In the genomic region with DNA sequence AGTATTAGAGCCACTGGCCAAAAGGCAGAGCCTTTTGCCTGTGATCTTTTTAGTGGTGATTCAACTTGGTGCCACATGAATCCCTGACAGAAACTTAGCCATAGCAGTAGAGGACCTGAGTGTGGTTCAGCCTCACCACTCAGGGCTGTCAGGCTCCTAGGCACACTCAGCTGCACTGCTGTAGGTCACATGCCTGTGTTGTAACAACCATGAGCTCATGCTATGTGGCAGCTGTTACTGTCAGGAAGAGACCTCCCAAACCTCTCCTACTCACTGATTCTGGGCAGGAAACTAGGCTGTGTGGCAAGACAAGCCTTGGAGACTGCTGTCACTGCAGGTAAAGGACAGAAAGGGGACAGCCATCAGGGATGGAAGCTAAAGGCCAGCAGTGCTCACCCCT, we compare ENCODE assay signal across 9 mouse cellular contexts.
DNase-seq lines count a peak whose midpoint lies in the region; ATAC-seq lines count a peak whose summit lies in the region.
"Had no signal": no experiment of that assay in that cellular context is flagged by ENCODE, and none has a peak within 500 bp of the region (broad histone marks: within the 10 kb centered on the region; RNA-seq: fewer than 3 reads in every experiment).

No protein-coding gene starts in this region.

- no peaks in the 10 kb centered on the region for H3K9me3 ChIP-seq in midbrain, embryonic 11.5 days (ENCODE audit: control insufficient read depth, low read length)
- no peaks in the 10 kb centered on the region for H3K9me3 ChIP-seq in midbrain, embryonic 10.5 days (replicated peaks)
- H3K9me3 ChIP-seq in lung, embryonic 15.5 days, result no peaks in the 10 kb centered on the region
- H3K9me3 ChIP-seq in hindbrain, embryonic 11.5 days (ENCODE audit: control insufficient read depth, low read length), result no peaks in the 10 kb centered on the region

- H3K27ac ChIP-seq in midbrain, embryonic 11.5 days (ENCODE audit: low read depth, low read length), result no peak overlapping the region
- H3K27ac ChIP-seq in midbrain, embryonic 10.5 days (replicated peaks), result no peak overlapping the region
- no peak overlapping the region for H3K27ac ChIP-seq in lung, embryonic 15.5 days
- no peak overlapping the region for H3K27ac ChIP-seq in hindbrain, embryonic 11.5 days (ENCODE audit: low read depth, low read length)

- no peak overlapping the region for H3K4me2 ChIP-seq in midbrain, embryonic 11.5 days
- no peak overlapping the region for H3K4me2 ChIP-seq in lung, embryonic 15.5 days
- H3K4me2 ChIP-seq in hindbrain, embryonic 11.5 days (replicated peaks; ENCODE audit: low read depth, low read length), result no peak overlapping the region

- no peaks in the 10 kb centered on the region for H3K27me3 ChIP-seq in midbrain, embryonic 11.5 days (ENCODE audit: control insufficient read depth, insufficient read depth, low read length)
- H3K27me3 ChIP-seq in midbrain, embryonic 10.5 days (ENCODE audit: low read depth, poor library complexity, severe bottlenecking), result no peaks in the 10 kb centered on the region
- no peaks in the 10 kb centered on the region for H3K27me3 ChIP-seq in lung, embryonic 15.5 days
- H3K27me3 ChIP-seq in hindbrain, embryonic 11.5 days (ENCODE audit: control insufficient read depth, insufficient read depth, low read length), result no peaks in the 10 kb centered on the region

- peak; percentile 43 to 73 for DNase-seq in adrenal gland, adult (ENCODE audit: inconsistent age in 2 of 2, low spot score in 1 of 2)
- DNase-seq in adrenal gland, adult 18-20 months (ENCODE audit: low spot score in 2 of 2), result no peak
- DNase-seq in midbrain, embryonic 11.5 days (ENCODE audit: low spot score, missing footprints), result peak; percentile 72
- DNase-seq in midbrain, embryonic 10.5 days (ENCODE audit: low spot score), result no peak
- no peak for DNase-seq in cerebellum, adult 8-10 months
- DNase-seq in hindbrain, embryonic 11.5 days (ENCODE audit: low spot score), result no peak
- DNase-seq in ovary, postnatal 14 days (ENCODE audit: low spot score), result no peak
- DNase-seq: kidney, postnatal 10 days had no signal

- no peaks in the 10 kb centered on the region for H3K36me3 ChIP-seq in midbrain, embryonic 11.5 days (ENCODE audit: control insufficient read depth, insufficient read depth, low read length)
- H3K36me3 ChIP-seq in midbrain, embryonic 10.5 days, result 0 out of 2 replicates have a peak, but pooled peaks cover 10% of the 10 kb centered on the region
- no peaks in the 10 kb centered on the region for H3K36me3 ChIP-seq in lung, embryonic 15.5 days
- no peaks in the 10 kb centered on the region for H3K36me3 ChIP-seq in hindbrain, embryonic 11.5 days (ENCODE audit: control insufficient read depth, insufficient read depth, low read length)

- H3K4me1 ChIP-seq in midbrain, embryonic 11.5 days (ENCODE audit: control insufficient read depth, insufficient read depth, low read length), result peaks cover 7% of the 10 kb centered on the region
- H3K4me1 ChIP-seq in midbrain, embryonic 10.5 days, result peaks cover 19% of the 10 kb centered on the region
- peaks cover 22% of the 10 kb centered on the region for H3K4me1 ChIP-seq in lung, embryonic 15.5 days
- 0 out of 2 replicates have a peak, but pooled peaks cover 4% of the 10 kb centered on the region for H3K4me1 ChIP-seq in hindbrain, embryonic 11.5 days (replicated peaks; ENCODE audit: control insufficient read depth, insufficient read depth, low read length)

- no peak for ATAC-seq in midbrain, embryonic 11.5 days (ENCODE audit: low FRiP score)
- ATAC-seq in lung, embryonic 15.5 days (ENCODE audit: borderline replicate concordance, extremely low read depth, low FRiP score, low TSS enrichment), result peak; percentile 55; the same call in 1 of the 2 replicates
- ATAC-seq in hindbrain, embryonic 11.5 days (ENCODE audit: low FRiP score), result no peak

- H3K4me3 ChIP-seq in midbrain, embryonic 11.5 days (ENCODE audit: low read depth, low read length), result no peak overlapping the region
- H3K4me3 ChIP-seq in midbrain, embryonic 10.5 days, result no peak overlapping the region
- H3K4me3 ChIP-seq in lung, embryonic 15.5 days, result no peak overlapping the region
- H3K4me3 ChIP-seq in hindbrain, embryonic 11.5 days (ENCODE audit: low read depth, low read length), result no peak overlapping the region

- H3K9ac ChIP-seq in midbrain, embryonic 11.5 days (ENCODE audit: low read length), result no peak overlapping the region
- H3K9ac ChIP-seq in lung, embryonic 15.5 days, result no peak overlapping the region
- no peak overlapping the region for H3K9ac ChIP-seq in hindbrain, embryonic 11.5 days (ENCODE audit: low read depth, low read length)

Comparison
In these comparisons a context has a peak if more than half of its experiments do, and no peak if none do; other contexts are left out.
1. DNase-seq: peak in adrenal gland, adult (2 of 2) and midbrain, embryonic 11.5 days (single experiment); none in adrenal gland, adult 18-20 months (0 of 2), midbrain, embryonic 10.5 days (single experiment), cerebellum, adult 8-10 months (single experiment), hindbrain, embryonic 11.5 days (single experiment) and ovary, postnatal 14 days (single experiment).